Mouse (Mus musculus) fibroblast of lung, adult 2 months (primary cell): Measurements from ENCODE around the gene Olfr1098.

Experiments used
- DNase-seq: peaks from one replicate; pipeline ENCODE4 v3.0.0-alpha.2; 2011; ENCODE audit warnings: low read depth

Olfr1098 gene

DNA sequence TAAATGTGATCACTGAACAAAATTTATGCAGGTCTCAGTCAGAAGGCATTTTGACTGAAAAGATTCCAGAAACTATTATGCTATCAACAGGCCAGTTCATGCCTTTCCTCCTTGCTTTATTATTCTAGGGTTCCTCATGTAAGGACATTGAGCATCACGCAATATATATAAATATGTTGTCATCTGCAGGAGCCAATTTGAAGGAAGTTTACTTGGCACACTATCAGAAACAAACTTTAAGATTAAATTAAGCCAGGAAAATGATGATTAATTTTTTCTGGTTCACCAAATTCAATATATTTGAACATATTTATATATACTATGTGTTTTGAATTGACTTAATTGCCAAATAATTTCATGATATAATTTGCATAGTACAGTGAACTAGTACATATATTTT, at the start of gene Olfr1098:
Olfr1098 (minus strand) TSS at position 101 of the 400 bp plus-strand sequence.
- no peak for DNase-seq

DNA sequence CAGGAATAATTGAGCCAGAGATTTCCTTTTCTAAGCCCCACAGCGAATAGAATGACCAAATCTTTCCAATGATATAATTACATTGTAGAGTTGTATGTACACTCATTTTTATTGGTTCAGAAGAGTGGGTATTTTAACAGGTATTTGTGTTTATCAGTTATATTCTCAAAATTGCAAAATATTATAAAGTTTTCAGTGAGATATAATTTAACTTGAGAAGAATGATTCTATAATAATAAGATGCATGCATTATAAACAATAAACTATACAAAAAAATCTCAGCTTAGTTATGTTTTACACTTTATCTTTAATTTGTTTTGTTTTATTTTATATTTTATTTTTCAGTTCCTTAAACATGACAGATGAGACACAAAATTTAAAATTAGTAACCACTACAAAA, 36.2 kb upstream of the Olfr1098 start, which contains the start of gene Olfr1099:
Olfr1099 (minus strand) TSS at position 101 of the 400 bp plus-strand sequence.
- DNase-seq = no peak

DNA sequence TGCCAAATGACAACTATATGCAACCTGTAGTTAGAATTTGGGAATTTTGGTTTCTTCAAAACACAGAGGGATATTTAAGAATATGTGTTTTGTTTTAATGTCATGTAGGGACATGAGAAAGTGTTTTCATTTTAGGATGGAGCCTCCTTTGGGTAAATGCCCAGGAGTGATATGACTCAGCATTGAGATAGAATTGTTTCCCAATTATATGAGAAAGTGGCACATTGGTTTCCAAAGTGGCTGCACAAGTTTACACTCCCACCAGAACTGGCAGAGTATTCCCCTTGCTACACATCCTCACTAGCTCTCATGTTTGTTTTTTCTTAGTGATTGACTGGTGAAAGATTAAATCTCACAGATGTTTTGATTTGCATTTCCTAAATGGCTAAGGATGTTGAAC, 2.2 kb upstream of the Olfr1098 start:
- DNase-seq = no peak

DNA sequence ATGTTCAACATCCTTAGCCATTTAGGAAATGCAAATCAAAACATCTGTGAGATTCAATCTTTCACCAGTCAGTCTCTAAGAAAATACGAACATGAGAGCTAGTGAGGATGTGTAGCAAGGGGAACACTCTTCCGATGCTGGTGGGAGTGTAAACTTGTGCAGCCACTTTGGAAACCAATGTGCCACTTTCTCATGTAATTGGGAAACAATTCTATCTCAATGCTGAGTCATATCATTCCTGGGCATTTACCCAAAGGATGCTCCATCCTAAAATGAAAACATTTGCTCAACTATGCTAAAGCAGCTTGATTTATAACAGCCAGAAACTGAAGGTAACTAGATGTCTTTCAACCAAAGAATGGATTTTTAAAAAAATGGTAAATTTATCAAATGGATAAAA, 18.7 kb downstream of the Olfr1098 start:
- no peak for DNase-seq

DNA sequence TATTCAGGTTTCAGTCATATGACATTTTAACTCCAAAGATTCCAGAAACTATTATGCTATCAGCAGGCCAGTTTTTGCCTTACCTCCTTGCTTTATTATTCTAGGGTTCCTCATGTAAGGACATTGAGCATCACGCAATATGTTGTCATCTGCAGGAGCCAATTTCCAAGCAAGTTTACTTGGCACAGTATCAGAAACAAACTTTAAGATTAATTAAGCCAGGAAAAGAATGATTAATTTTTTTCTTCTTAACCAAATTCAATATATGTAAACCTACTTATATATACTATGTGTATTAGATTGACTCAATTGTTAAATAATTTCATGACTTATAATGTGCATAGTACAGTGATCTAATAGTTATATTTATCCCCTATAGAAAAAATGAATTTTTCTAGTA, 32.2 kb downstream of the Olfr1098 start, which contains the start of gene Olfr1097:
Olfr1097 (minus strand) TSS at position 101 of the 400 bp plus-strand sequence.
- no peak for DNase-seq

DNA sequence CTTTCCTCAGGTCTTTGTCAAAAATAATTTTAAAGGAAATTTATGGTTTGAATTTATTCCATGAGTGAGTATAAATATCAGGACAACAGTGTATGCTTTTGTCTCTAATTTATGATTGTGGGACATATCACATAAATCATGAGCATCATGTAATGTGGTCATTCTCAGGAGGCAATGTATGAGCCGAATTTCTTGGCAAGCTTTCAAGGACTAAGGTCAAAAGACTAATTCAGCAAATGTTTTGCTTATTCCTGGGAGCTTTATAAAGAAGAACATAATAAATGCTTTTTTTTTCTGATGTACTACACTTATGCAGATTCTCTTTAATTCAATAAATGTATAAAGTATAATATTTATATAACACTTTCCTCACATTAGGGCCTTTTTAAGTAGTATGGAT, 49.6 kb downstream of the Olfr1098 start, which contains the start of gene Gm13723:
Gm13723 (minus strand) TSS at position 101 of the 400 bp plus-strand sequence.
- DNase-seq = no peak
